Mouse (Mus musculus): ENCODE data around the gene Itgb6. TPM values are rescaled to one million over a fixed set of nuclear protein-coding genes. Genes with fewer than 3 reads are reported as not detected.

Itgb6 gene
- polyA plus RNA-seq, 1 experiment = not detected

GRCm38 (mm10) chr2:60703315-60703714 is 19.1 kb downstream of the Itgb6 start:
- H3K27ac ChIP-seq (ENCODE audit: insufficient read depth, low read length) = no peak overlapping the region
- H3K4me3 ChIP-seq (ENCODE audit: insufficient read depth, low read length) = no peak overlapping the region
- TF ChIP-seq CTCF (IDR thresholded peaks at IDR 0.05; ENCODE audit: extremely low read depth, insufficient read depth, low read length) (no peak), POLR2A (IDR thresholded peaks at IDR 0.05; ENCODE audit: extremely low read depth, insufficient read depth, low read length) (no peak)
- H3K4me1 ChIP-seq (ENCODE audit: control insufficient read depth, insufficient read depth, low read length) = no peaks in the 10 kb centered on the region

GRCm38 (mm10) chr2:60700956-60701355 is 21.5 kb downstream of the Itgb6 start:
- Histone ChIP-seq H3K4me1 (ENCODE audit: control insufficient read depth, insufficient read depth, low read length) (no peaks in the 10 kb centered on the region), H3K27ac (ENCODE audit: insufficient read depth, low read length) (no peak overlapping the region), H3K4me3 (ENCODE audit: insufficient read depth, low read length) (no peak overlapping the region)
- TF ChIP-seq POLR2A (IDR thresholded peaks at IDR 0.05; ENCODE audit: extremely low read depth, insufficient read depth, low read length) (no peak), CTCF (IDR thresholded peaks at IDR 0.05; ENCODE audit: extremely low read depth, insufficient read depth, low read length) (no peak)

GRCm38 (mm10) chr2:60700013-60700412 is 22.4 kb downstream of the Itgb6 start:
- Histone ChIP-seq H3K27ac (ENCODE audit: insufficient read depth, low read length) (no peak overlapping the region), H3K4me3 (ENCODE audit: insufficient read depth, low read length) (no peak overlapping the region)
- TF ChIP-seq CTCF (IDR thresholded peaks at IDR 0.05; ENCODE audit: extremely low read depth, insufficient read depth, low read length) = no peak
- TF ChIP-seq POLR2A (IDR thresholded peaks at IDR 0.05; ENCODE audit: extremely low read depth, insufficient read depth, low read length) = no peak

GRCm38 (mm10) chr2:60699591-60699990 is 22.9 kb downstream of the Itgb6 start:
- Histone ChIP-seq H3K4me1 (ENCODE audit: control insufficient read depth, insufficient read depth, low read length) (no peaks in the 10 kb centered on the region), H3K27ac (ENCODE audit: insufficient read depth, low read length) (no peak overlapping the region), H3K4me3 (ENCODE audit: insufficient read depth, low read length) (no peak overlapping the region)
- TF ChIP-seq CTCF (IDR thresholded peaks at IDR 0.05; ENCODE audit: extremely low read depth, insufficient read depth, low read length) (no peak), POLR2A (IDR thresholded peaks at IDR 0.05; ENCODE audit: extremely low read depth, insufficient read depth, low read length) (no peak)

More at GRCm38 (mm10) chr2:60700013-60700412, 22.4 kb downstream of the Itgb6 start:
- no peaks in the 10 kb centered on the region for H3K4me1 ChIP-seq (ENCODE audit: control insufficient read depth, insufficient read depth, low read length)

- Histone ChIP-seq H3K27ac (ENCODE audit: insufficient read depth, low read length) (no peak overlapping the region), H3K4me1 (ENCODE audit: control insufficient read depth, insufficient read depth, low read length) (no peaks in the 10 kb centered on the region), H3K4me3 (ENCODE audit: insufficient read depth, low read length) (no peak overlapping the region)
- TF ChIP-seq POLR2A (IDR thresholded peaks at IDR 0.05; ENCODE audit: extremely low read depth, insufficient read depth, low read length) (no peak), CTCF (IDR thresholded peaks at IDR 0.05; ENCODE audit: extremely low read depth, insufficient read depth, low read length) (no peak)
These were observed 24.3 kb downstream of the Itgb6 start for GRCm38 (mm10) chr2:60698155-60698554.

GRCm38 (mm10) chr2:60697530-60697929 is 24.9 kb downstream of the Itgb6 start:
- Histone ChIP-seq H3K4me3 (ENCODE audit: insufficient read depth, low read length) (no peak overlapping the region), H3K4me1 (ENCODE audit: control insufficient read depth, insufficient read depth, low read length) (no peaks in the 10 kb centered on the region), H3K27ac (ENCODE audit: insufficient read depth, low read length) (no peak overlapping the region)
- TF ChIP-seq CTCF (IDR thresholded peaks at IDR 0.05; ENCODE audit: extremely low read depth, insufficient read depth, low read length) (no peak), POLR2A (IDR thresholded peaks at IDR 0.05; ENCODE audit: extremely low read depth, insufficient read depth, low read length) (no peak)

GRCm38 (mm10) chr2:60696559-60696958 is 25.9 kb downstream of the Itgb6 start:
- no peak for TF ChIP-seq CTCF (IDR thresholded peaks at IDR 0.05; ENCODE audit: extremely low read depth, insufficient read depth, low read length)
- TF ChIP-seq POLR2A (IDR thresholded peaks at IDR 0.05; ENCODE audit: extremely low read depth, insufficient read depth, low read length) = no peak
- Histone ChIP-seq H3K4me3 (ENCODE audit: insufficient read depth, low read length) (no peak overlapping the region), H3K4me1 (ENCODE audit: control insufficient read depth, insufficient read depth, low read length) (no peaks in the 10 kb centered on the region), H3K27ac (ENCODE audit: insufficient read depth, low read length) (no peak overlapping the region)

- H3K4me1 ChIP-seq (ENCODE audit: control insufficient read depth, insufficient read depth, low read length) = no peaks in the 10 kb centered on the region
- TF ChIP-seq POLR2A (IDR thresholded peaks at IDR 0.05; ENCODE audit: extremely low read depth, insufficient read depth, low read length) (no peak), CTCF (IDR thresholded peaks at IDR 0.05; ENCODE audit: extremely low read depth, insufficient read depth, low read length) (no peak)
- no peak overlapping the region for H3K4me3 ChIP-seq (ENCODE audit: insufficient read depth, low read length)
- H3K27ac ChIP-seq (ENCODE audit: insufficient read depth, low read length) = no peak overlapping the region
These were observed 26.7 kb downstream of the Itgb6 start for GRCm38 (mm10) chr2:60695706-60696105.

- Histone ChIP-seq H3K4me3 (ENCODE audit: insufficient read depth, low read length) (no peak overlapping the region), H3K4me1 (ENCODE audit: control insufficient read depth, insufficient read depth, low read length) (no peaks in the 10 kb centered on the region), H3K27ac (ENCODE audit: insufficient read depth, low read length) (no peak overlapping the region)
- TF ChIP-seq POLR2A (IDR thresholded peaks at IDR 0.05; ENCODE audit: extremely low read depth, insufficient read depth, low read length) = no peak
- TF ChIP-seq CTCF (IDR thresholded peaks at IDR 0.05; ENCODE audit: extremely low read depth, insufficient read depth, low read length) = no peak
These were observed 27.9 kb downstream of the Itgb6 start for GRCm38 (mm10) chr2:60694563-60694962.

- Histone ChIP-seq H3K27ac (ENCODE audit: insufficient read depth, low read length) (no peak overlapping the region), H3K4me3 (ENCODE audit: insufficient read depth, low read length) (no peak overlapping the region), H3K4me1 (ENCODE audit: control insufficient read depth, insufficient read depth, low read length) (peaks cover 2% of the 10 kb centered on the region; the same call in 1 of the 2 replicates)
- TF ChIP-seq POLR2A (IDR thresholded peaks at IDR 0.05; ENCODE audit: extremely low read depth, insufficient read depth, low read length) = no peak
- TF ChIP-seq CTCF (IDR thresholded peaks at IDR 0.05; ENCODE audit: extremely low read depth, insufficient read depth, low read length) = no peak
These were observed 30.2 kb downstream of the Itgb6 start for GRCm38 (mm10) chr2:60692239-60692638.

Data from cortical plate, adult 2 months (tissue).